Mouse (Mus musculus): Measurements from ENCODE around the gene Rbm38.

Gene Rbm38

GRCm38 (mm10) chr2:173061443-173062351 lies 41.4 kb downstream of the Rbm38 start:
- no peak for DNase-seq

DNA sequence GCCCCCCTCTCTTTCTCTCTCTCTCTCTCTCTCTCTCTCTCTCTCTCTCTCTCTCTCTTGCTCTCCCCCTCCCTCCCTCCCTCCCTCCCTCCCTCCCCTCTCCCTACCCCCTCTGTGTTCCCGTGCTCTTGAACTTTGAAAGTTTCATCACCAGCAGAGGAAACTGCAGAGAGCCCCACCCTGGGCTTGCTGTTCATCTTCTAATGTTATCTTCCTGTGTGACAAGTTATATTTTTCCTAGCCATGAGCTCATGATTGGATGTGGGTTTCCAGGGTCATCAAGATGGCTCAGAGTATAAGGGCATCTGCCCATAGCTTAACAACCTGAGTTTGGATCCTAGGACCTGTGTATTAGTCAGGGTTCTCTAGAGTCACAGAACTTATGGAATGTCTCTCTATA lies 42.9 kb downstream of the Rbm38 start:
- no peak for DNase-seq

- no peak for DNase-seq
Observed at GRCm38 (mm10) chr2:173064864-173065263, 44.6 kb downstream of the Rbm38 start.

- no peak for DNase-seq
Observed at GRCm38 (mm10) chr2:173072948-173073347, 52.6 kb downstream of the Rbm38 start.

DNA sequence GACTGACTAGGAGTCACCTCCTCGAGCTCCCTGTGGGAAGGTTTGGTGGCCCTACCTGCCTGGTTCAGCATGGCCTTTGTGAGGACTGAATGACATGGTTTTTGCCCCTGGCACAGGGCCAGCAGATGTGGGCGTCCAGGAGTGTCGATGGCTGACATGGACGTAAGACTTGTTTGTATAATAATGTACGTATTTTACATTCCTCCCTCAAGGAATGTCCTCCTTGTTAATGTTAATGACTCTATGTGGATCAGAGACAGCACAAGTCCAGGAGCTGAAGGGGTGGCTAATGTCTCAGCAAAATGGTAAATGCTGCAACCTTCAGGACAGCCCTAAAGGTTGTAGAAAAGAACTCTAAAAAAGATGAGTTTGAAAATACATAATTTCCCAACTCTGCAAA lies 53.4 kb downstream of the Rbm38 start:
- no peak for DNase-seq

- no peak for DNase-seq
Observed at GRCm38 (mm10) chr2:173076921-173077320, 56.6 kb downstream of the Rbm38 start.

DNA sequence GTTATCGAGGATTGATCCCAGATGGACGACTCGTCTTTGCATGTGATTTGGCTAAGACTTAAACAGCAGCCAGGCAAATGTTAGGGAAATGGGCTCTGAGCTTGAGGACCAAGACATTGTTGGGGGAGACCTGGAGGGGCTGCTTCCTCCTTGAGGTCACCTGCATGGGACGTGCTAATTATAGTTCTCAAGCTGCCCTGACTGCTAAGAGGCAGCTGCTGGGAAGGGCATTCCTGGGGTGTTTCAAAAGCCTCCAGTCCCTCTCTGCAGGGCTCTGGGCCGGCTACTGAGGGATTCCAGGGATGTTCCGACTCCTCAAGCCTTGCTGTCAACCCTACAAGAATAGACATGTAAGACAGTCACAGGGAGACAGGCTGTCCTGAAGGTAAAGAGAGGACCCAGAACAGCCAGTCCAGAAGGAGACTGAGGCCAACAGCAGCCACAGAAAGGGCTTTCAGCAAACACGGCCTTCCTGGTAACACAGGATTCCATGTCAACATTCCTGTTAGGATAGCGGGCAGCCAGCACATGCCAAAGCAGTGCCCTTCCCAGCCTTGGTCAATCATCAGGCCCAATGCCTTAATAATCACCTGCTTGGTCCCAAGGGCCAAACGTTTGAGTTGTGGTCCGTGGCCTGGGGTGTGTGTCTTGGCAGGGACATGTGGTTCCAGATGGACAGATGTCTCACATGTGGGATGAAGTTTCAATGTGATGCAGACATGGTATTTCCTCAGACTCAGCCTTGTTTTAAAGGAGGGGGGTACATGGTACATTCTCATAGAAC lies 59.7 kb downstream of the Rbm38 start:
- no peak for DNase-seq

DNA sequence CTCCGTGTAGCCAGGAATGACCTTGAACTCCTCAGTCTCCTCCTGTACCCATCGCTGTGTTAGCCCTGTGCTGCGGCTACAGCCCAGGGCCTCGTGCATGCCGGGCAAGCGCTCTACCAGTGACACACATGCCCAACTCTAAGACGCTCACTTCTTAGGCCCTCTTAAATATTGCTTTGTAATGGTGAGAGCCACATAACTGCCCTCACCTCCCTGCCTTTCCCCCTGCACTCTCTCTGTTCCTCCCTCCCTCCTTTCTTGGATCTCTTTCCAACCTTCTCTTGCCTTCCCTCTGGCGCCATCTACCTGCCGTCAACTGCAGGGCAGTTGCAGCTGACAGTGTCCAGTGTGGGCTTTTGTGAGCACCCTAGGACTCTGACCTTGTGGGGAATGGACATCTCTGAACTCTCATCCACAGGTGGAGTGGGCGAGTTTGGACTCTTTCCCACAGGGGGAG lies 60.5 kb downstream of the Rbm38 start:
- peak; percentile 85 for DNase-seq

GRCm38 (mm10) chr2:173082706-173083105 lies 62.4 kb downstream of the Rbm38 start:
- DNase-seq: peak; percentile 78

DNA sequence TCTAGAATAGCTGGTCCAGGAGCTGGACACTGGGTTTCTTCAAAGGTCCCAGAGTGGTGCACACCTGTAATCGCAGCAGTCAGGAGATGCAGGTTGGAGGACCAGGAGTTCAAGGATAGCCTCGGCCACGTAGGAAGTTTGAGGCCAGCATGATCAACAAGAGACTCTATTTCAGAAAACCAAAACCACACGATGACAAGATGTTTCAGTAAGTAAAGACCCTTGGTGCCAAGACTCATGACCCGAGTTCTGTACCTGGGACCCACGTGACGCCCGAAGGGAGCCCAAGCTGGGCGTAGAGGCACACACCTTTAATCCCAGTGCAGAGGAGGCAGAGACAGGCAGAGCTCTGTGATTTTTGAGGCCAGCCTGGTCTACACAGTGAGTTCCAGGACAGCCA lies 62.8 kb downstream of the Rbm38 start:
- DNase-seq: no peak

GRCm38 (mm10) chr2:173083712-173084475 lies 63.6 kb downstream of the Rbm38 start:
- DNase-seq: peak; percentile 87

Data from thymus, postnatal 25 days (tissue).